Mouse (Mus musculus) common myeloid progenitor, adult 5-6 weeks (primary cell): Measurements from ENCODE around the gene Epha3. TPM values are rescaled to one million over a fixed set of nuclear protein-coding genes. Genes with fewer than 3 reads are reported as not detected.

Source experiments
- ATAC-seq: replicated peaks from 2 replicates; pipeline ENCODE4 v1.8.0; 2016; ENCODE audit warnings: low read depth, mild to moderate bottlenecking, moderate TSS enrichment, inconsistent platforms; ENCODE audit not compliant: poor library complexity, severe bottlenecking
- total RNA-seq: library from RNA; stranded (forward); fragments of 200-1000, 187-1606 nt; gene quantifications from 2 replicates; pipeline ENCODE4 v1.2.3, GENCODE M21; 2017

The Epha3 gene
- total RNA-seq, 1 experiment from 2014 or later, result not detected

- ATAC-seq, result no peak
Measured at GRCm38 (mm10) chr16:63665897-63666464, 198.0 kb downstream of the Epha3 start.

DNA sequence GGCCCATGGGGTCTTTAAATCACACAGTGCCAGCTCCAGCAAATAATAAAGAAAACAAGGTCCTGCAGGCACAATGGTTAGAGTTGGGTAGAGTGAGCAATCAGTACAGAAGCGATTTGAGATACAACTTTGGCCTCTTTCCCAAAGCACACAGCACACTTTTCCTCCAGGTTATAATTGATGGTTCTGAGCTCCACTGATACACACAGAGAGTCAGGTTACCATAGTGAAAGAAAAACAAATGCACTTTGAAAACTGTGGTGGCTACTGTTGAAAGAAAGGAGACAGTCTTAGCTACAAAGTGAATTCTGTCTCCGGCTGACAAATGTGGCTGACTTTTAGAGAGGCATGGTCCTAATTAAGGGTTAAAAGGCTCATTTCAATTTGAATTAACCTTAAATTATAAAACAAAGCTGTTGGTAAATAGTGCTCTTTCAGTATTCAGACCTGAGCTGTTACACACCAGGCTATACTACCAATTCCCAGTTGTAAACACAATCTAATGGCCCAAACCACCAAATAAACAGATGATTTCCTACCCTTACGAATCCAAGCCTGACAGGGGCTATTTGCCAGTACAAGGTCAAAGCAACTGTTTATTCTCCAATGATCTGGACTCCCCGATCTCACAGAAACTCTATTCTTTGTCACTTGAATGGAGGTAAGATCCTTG lies 205.5 kb downstream of the Epha3 start:
- no peak for ATAC-seq

- ATAC-seq, result no peak
Measured at GRCm38 (mm10) chr16:63657743-63658142, 206.2 kb downstream of the Epha3 start.

- no peak for ATAC-seq
Measured at GRCm38 (mm10) chr16:63653393-63653918, 210.5 kb downstream of the Epha3 start.

DNA sequence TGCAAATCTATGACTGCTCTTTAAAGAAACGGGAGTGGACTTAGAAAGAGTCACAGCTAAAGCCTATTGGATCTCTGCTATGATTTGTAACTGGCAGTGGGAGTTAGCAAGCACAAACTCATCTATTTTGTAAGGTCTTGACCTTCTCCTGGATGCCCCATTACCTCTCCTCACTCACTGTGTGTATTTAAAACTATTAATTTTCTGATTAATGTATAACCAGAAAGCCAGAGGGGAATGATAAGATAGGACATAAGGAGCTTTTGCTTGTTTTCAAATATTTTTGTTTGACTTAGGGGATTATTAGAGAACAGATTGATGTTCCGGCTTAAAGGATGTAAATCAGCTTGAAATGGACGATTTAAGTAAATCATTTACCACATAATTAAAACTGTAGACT lies 213.2 kb downstream of the Epha3 start:
- no peak for ATAC-seq

DNA sequence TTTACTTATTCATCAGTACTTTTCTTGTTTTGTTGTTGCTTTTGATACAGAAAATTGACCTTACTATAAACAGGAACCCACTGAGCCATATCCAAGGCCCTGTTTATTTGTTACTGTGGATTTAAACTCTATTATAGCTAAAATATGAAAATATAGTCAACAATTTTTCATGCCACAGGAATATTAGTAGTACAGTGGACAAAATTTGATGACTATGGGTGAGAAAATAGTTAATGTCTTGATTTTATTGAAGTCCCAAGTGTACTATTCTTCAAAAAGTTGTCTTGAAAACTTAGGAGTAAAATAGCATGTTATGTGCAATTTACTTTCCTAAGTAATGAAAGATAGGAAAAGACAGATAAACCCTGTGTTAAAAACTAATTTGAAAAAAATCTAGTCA lies 217.4 kb downstream of the Epha3 start:
- ATAC-seq, result no peak

DNA sequence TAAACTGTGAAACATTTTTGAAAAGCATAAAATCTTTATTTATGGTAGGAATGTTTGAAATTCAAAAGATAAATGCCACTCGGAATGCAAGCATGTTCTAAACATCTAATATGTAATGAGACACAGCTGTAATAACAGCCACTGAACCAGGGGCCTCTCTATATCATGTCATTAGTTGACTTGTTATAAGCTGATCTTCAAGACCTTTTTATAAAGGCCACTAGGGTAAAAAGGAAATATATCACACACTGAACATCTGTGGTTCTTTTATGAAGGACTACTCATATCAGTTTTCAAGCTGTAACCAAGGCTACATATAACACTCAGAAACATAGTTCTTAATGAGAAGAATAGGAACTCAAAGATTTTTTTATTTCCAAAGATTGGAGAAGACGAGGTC lies 221.3 kb downstream of the Epha3 start:
- ATAC-seq, result no peak

DNA sequence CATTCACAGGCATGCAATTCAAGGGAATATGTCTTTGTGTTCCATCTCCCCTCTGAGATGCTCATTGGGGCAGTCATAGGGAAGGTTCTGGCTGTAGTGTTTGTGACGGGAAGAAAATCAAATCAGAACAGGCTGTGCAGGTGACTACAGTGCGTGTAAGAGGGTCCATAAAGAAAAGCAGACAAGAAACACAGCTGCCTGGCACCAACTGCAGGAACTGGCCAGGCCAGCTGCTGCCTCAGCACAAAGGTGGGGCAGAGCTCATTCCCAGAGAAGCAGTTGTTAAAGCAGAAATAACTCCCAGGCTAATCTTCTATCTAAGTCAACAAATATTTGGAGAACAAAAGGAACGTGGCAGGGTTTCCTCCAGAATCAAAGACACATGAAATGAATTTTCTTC lies 222.4 kb downstream of the Epha3 start:
- no peak for ATAC-seq

- ATAC-seq, result no peak
Measured at GRCm38 (mm10) chr16:63638701-63639100, 225.3 kb downstream of the Epha3 start.

DNA sequence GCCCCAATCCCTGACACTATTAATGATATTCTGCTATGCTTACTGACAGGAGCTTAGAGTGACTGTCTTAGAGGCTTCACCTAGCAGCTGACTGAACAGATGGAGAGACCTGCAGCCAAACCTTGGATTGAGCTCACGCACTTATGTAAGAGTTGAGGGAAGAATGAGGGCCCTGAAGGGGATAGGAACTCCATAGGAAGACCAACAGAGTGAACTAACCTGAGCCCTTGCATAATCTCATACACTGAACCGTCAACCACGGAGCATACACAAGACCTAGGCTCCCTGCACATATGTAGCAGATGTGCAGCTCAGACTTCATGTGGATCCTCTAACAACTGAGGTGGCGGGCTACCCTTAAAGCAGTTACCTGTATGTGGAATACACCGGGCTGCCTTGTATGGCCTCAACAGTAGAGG lies 230.2 kb downstream of the Epha3 start:
- no peak for ATAC-seq

DNA sequence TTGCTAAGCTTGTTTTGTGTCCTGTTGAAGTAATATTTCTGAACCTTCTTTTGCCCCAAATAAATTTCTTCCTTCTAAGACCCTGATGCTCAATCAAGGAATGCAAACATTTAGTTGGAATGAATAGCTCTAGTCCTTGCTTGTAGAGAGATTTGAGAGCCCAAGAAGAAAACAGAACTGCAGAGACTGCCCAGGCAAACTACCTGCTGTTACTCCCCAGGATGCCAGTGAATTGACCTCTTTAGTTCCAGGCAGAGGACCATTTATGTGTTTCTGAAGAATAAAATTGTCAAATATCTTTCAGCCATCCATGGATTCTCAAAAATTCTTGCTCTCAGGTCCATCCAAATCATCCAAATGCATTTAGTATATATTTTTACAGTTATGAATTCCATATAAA lies 238.7 kb downstream of the Epha3 start:
- ATAC-seq, result no peak

GRCm38 (mm10) chr16:63621845-63622244 lies 242.1 kb downstream of the Epha3 start:
- no peak for ATAC-seq

DNA sequence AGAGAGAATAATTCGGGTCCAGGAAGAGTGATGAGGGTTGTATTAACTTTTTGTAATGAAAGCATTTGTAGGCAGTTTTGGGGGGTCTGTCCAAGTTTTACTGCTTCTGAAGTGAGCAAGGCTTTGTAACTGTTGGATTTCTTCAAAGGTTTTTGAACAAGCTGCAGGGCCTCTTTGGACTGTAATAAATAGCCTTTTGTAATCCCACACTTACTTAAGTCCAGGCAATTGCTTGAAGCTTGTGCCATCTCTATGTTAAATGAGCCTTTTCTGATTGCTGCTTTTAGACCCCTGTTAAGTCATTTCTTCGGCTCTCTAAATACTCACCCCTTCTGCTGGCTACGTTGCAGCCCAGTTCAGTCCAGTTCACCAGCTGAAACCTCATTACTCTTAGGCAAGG lies 248.6 kb downstream of the Epha3 start:
- ATAC-seq, result no peak

- no peak for ATAC-seq
Measured at GRCm38 (mm10) chr16:63613006-63613405, 251.0 kb downstream of the Epha3 start.

GRCm38 (mm10) chr16:63600229-63600628 lies 263.7 kb downstream of the Epha3 start:
- ATAC-seq, result no peak

- ATAC-seq, result no peak
Measured at GRCm38 (mm10) chr16:63594656-63595055, 269.3 kb downstream of the Epha3 start.

GRCm38 (mm10) chr16:63569746-63570145 lies 294.2 kb downstream of the Epha3 start:
- no peak for ATAC-seq

- ATAC-seq, result no peak
Measured at GRCm38 (mm10) chr16:63566106-63566836, 297.7 kb downstream of the Epha3 start.

GRCm38 (mm10) chr16:63556410-63557146 lies 307.4 kb downstream of the Epha3 start:
- ATAC-seq, result no peak

DNA sequence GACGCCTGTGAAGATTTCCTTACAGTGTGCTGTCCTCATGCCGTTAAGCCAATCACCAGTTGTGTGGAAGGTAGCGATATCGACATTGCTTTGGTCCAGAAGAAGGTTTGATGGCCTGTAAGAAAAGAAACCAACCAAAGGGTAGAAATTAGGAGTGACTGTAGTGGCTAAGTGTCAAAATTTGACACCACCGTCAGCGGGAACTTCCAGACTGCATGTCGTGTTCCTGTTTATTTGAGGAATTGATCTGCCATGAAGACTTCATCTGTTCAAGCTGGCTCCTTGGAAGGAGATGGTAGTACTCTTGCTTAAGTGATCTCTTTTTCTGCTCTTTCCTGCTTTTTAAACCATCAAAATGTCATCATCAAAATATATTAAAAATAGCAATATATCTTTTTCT lies 311.4 kb downstream of the Epha3 start:
- ATAC-seq, result no peak

DNA sequence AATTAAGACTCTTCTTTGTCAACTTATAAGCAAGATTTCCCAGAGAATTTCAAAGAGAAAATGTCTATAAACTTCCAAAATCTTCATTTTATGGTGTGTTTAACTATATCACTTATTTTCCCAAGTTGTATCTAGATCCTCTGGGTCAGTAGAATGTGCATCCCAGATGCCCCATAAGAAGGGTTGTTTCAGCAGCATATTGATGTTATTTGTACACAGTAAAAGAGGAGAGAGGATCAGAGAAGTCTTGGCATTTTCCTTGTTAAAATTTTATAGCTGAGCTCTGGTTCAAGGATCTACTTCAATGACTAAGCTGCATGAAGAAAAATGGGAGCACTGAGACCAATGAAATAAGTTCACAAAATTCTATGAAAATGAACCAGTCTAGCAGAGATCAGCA lies 324.5 kb downstream of the Epha3 start:
- no peak for ATAC-seq
